Mouse (Mus musculus): ENCODE measurements around the gene Klhdc8b. TPM values are rescaled to one million over a fixed set of nuclear protein-coding genes. Genes with fewer than 3 reads are reported as not detected.

Klhdc8b gene
- 13.6 and 18.8 TPM in 2 replicates for polyA plus RNA-seq (2012; rRNA removed)

- DNase-seq (ENCODE audit: low read depth, low spot score) = no peak
- WGBS = 11% methylated on average over 11 of the region's 11 CpGs
Measured at GRCm38 (mm10) chr9:108461181-108461631, at the start of gene Klhdc8b. Gene Klhdc8b (minus strand): TSS chr9:108461581.

- WGBS = 81% methylated on average over 7 of the region's 7 CpGs
- no peak for DNase-seq (ENCODE audit: low read depth, low spot score)
Measured at GRCm38 (mm10) chr9:108508776-108509175, 47.4 kb upstream of the Klhdc8b start.

GRCm38 (mm10) chr9:108507619-108508434 lies 46.4 kb upstream of the Klhdc8b start, which contains the start of gene Qars:
Gene Qars (plus strand): TSS chr9:108507706.
- DNase-seq (ENCODE audit: low read depth, low spot score) = peak; percentile 99
- WGBS = under 1% methylated on average over 37 of the region's 37 CpGs

GRCm38 (mm10) chr9:108506901-108507300 lies 45.5 kb upstream of the Klhdc8b start:
- no peak for DNase-seq (ENCODE audit: low read depth, low spot score)
- 86% methylated on average over 7 of the region's 7 CpGs for WGBS

- no peak for DNase-seq (ENCODE audit: low read depth, low spot score)
- WGBS = 92% methylated on average over 15 of the region's 15 CpGs
Measured at GRCm38 (mm10) chr9:108499943-108500342, 38.6 kb upstream of the Klhdc8b start.

GRCm38 (mm10) chr9:108499231-108499630 lies 37.9 kb upstream of the Klhdc8b start:
- DNase-seq (ENCODE audit: low read depth, low spot score) = no peak
- WGBS = 92% methylated on average over 7 of the region's 7 CpGs

GRCm38 (mm10) chr9:108494905-108495304 lies 33.5 kb upstream of the Klhdc8b start:
- WGBS = 86% methylated on average over 10 of the region's 10 CpGs
- DNase-seq (ENCODE audit: low read depth, low spot score) = no peak

- 92% methylated on average over 19 of the region's 19 CpGs for WGBS
- DNase-seq (ENCODE audit: low read depth, low spot score) = no peak
Measured at GRCm38 (mm10) chr9:108494146-108494825, 32.9 kb upstream of the Klhdc8b start.

- DNase-seq (ENCODE audit: low read depth, low spot score) = no peak
- 95% methylated on average over 8 of the region's 8 CpGs for WGBS
Measured at GRCm38 (mm10) chr9:108493246-108493645, 31.9 kb upstream of the Klhdc8b start.

- WGBS = 61% methylated on average over 16 of the region's 16 CpGs
- DNase-seq (ENCODE audit: low read depth, low spot score) = no peak
Measured at GRCm38 (mm10) chr9:108492043-108492750, 30.8 kb upstream of the Klhdc8b start.

GRCm38 (mm10) chr9:108491286-108491580 lies 29.9 kb upstream of the Klhdc8b start:
- under 1% methylated on average over 12 of the region's 12 CpGs for WGBS
- no peak for DNase-seq (ENCODE audit: low read depth, low spot score)

GRCm38 (mm10) chr9:108490559-108491285 lies 29.3 kb upstream of the Klhdc8b start, which contains the start of gene Usp19:
Gene Usp19 (plus strand): TSS chr9:108490602.
- peak; percentile 92 for DNase-seq (ENCODE audit: low read depth, low spot score)
- under 1% methylated on average over 69 of the region's 69 CpGs for WGBS

- WGBS = 38% methylated on average over 26 of the region's 26 CpGs
- no peak for DNase-seq (ENCODE audit: low read depth, low spot score)
Measured at GRCm38 (mm10) chr9:108489702-108490558, 28.5 kb upstream of the Klhdc8b start.

- no peak for DNase-seq (ENCODE audit: low read depth, low spot score)
- 98% methylated on average over 20 of the region's 20 CpGs for WGBS
Measured at GRCm38 (mm10) chr9:108489215-108489614, 27.8 kb upstream of the Klhdc8b start.

GRCm38 (mm10) chr9:108488403-108488802 lies 27.0 kb upstream of the Klhdc8b start:
- WGBS = 94% methylated on average over 17 of the region's 17 CpGs

GRCm38 (mm10) chr9:108486973-108487530 lies 25.7 kb upstream of the Klhdc8b start:
- 95% methylated on average over 8 of the region's 8 CpGs for WGBS
- no peak for DNase-seq (ENCODE audit: low read depth, low spot score)

More at GRCm38 (mm10) chr9:108488403-108488802, 27.0 kb upstream of the Klhdc8b start:
- no peak for DNase-seq (ENCODE audit: low read depth, low spot score)

GRCm38 (mm10) chr9:108485301-108485875 lies 24.0 kb upstream of the Klhdc8b start:
- WGBS = 93% methylated on average over 19 of the region's 19 CpGs
- DNase-seq (ENCODE audit: low read depth, low spot score) = no peak

- 96% methylated on average over 15 of the region's 15 CpGs for WGBS
- no peak for DNase-seq (ENCODE audit: low read depth, low spot score)
Measured at GRCm38 (mm10) chr9:108484021-108484420, 22.6 kb upstream of the Klhdc8b start.

Data from large intestine, adult 2 months (tissue).